ENCODE assay signal across 8 mouse cellular contexts in genomic region chr7:116191138-116191537, GRCm38 (mm10).
DNase-seq lines count a peak whose midpoint lies in the region; ATAC-seq lines count a peak whose summit lies in the region.

No protein-coding gene starts in this region.

- H3K4me1 ChIP-seq in hindbrain, embryonic 15.5 days (replicated peaks) = peaks cover 18% of the 10 kb centered on the region
- H3K4me1 ChIP-seq in midbrain, embryonic 16.5 days (ENCODE audit: control insufficient read depth, insufficient read depth, low read length) = peaks cover 28% of the 10 kb centered on the region

- WGBS in hindbrain, embryonic 15.5 days = 32% methylated on average over 3 of the region's 3 CpGs
- WGBS in midbrain, embryonic 16.5 days = 11% methylated on average over 3 of the region's 3 CpGs

- H3K36me3 ChIP-seq in hindbrain, embryonic 15.5 days = no peaks in the 10 kb centered on the region
- H3K36me3 ChIP-seq in midbrain, embryonic 16.5 days (ENCODE audit: control insufficient read depth, insufficient read depth, low read length) = no peaks in the 10 kb centered on the region

- no peak overlapping the region for H3K4me2 ChIP-seq in hindbrain, embryonic 15.5 days
- no peak overlapping the region for H3K4me2 ChIP-seq in midbrain, embryonic 16.5 days (ENCODE audit: low read length)

- no peak overlapping the region for H3K27ac ChIP-seq in hindbrain, embryonic 15.5 days (replicated peaks)
- H3K27ac ChIP-seq in midbrain, embryonic 16.5 days (ENCODE audit: low read length) = 0 out of 2 replicates have a peak overlapping the region, but pooled peaks have one; percentile 20

- DNase-seq in heart, postnatal 4 days = peak; percentile 39
- DNase-seq in heart, postnatal 10 days = no peak
- DNase-seq in embryo, embryonic 10 days (ENCODE audit: low spot score) = peak; percentile 75
- DNase-seq in thymus, adult 18-20 months = no peak
- no peak for DNase-seq in cerebellum, postnatal 4 days (ENCODE audit: low spot score in 2 of 2)
- no peak for DNase-seq in cerebellum, postnatal 25 days

- 0 out of 2 replicates have a peak, but pooled peaks have one; percentile 36 for ATAC-seq in hindbrain, embryonic 15.5 days (ENCODE audit: low FRiP score, low read depth)
- ATAC-seq in midbrain, embryonic 16.5 days = no peak

- no peaks in the 10 kb centered on the region for H3K27me3 ChIP-seq in hindbrain, embryonic 15.5 days
- no peaks in the 10 kb centered on the region for H3K27me3 ChIP-seq in midbrain, embryonic 16.5 days (ENCODE audit: control insufficient read depth, insufficient read depth, low read depth, low read length)

- intact Hi-C loops in heart, postnatal 10 days (cut with DNase I) = no loop called here

- H3K9ac ChIP-seq in hindbrain, embryonic 15.5 days = no peak overlapping the region
- H3K9ac ChIP-seq in midbrain, embryonic 16.5 days (ENCODE audit: low read depth, low read length) = no peak overlapping the region

- no peaks in the 10 kb centered on the region for H3K9me3 ChIP-seq in hindbrain, embryonic 15.5 days
- no peaks in the 10 kb centered on the region for H3K9me3 ChIP-seq in midbrain, embryonic 16.5 days (replicated peaks; ENCODE audit: control insufficient read depth, low read length, poor library complexity, severe bottlenecking)

- no peak overlapping the region for H3K4me3 ChIP-seq in hindbrain, embryonic 15.5 days
- no peak overlapping the region for H3K4me3 ChIP-seq in midbrain, embryonic 16.5 days (ENCODE audit: low read depth, low read length)

Comparison
In these comparisons a context has a peak if more than half of its experiments do, and no peak if none do; other contexts are left out.
1. DNase-seq: peak in heart, postnatal 4 days (single experiment) and embryo, embryonic 10 days (single experiment); none in heart, postnatal 10 days (0 of 2), thymus, adult 18-20 months (0 of 2), cerebellum, postnatal 4 days (0 of 2) and cerebellum, postnatal 25 days (0 of 2).